Mouse (Mus musculus) kidney, postnatal 0 days (tissue): ENCODE measurements around the gene Gm20388. TPM values are rescaled to one million over a fixed set of nuclear protein-coding genes. Genes with fewer than 3 reads are reported as not detected.

Source experiments
- ATAC-seq: fragments of 200-750 bp; cut with Nextera tagmentation; replicated peaks from 2 replicates; pipeline ENCODE4 v1.8.0; 2017; ENCODE audit warnings: low read depth, moderate number of reproducible peaks, moderate TSS enrichment, moderate library complexity; ENCODE audit not compliant: low FRiP score
- DNase-seq: peaks from one replicate; pipeline ENCODE4 v3.0.0-alpha.2; 2016; ENCODE audit warnings: low spot score
- H3K27ac ChIP-seq: fragments of 300-500 bp; sonication (generic); 2 replicates; pipeline ENCODE4 v1.5.1; 2014; ENCODE audit warnings: mild to moderate bottlenecking
- H3K27me3 ChIP-seq: fragments of 300-500 bp; sonication (generic); 2 replicates; pipeline ENCODE4 v1.6.1; 2014; ENCODE audit warnings: low read length, mixed read lengths; ENCODE audit not compliant: insufficient read depth
- H3K36me3 ChIP-seq: fragments of 300-500 bp; sonication (generic); 2 replicates; pipeline ENCODE4 v1.6.1; 2014; ENCODE audit warnings: low read length, mixed read lengths; ENCODE audit not compliant: insufficient read depth
- H3K4me1 ChIP-seq: fragments of 300-500 bp; sonication (generic); replicated peaks from 2 replicates; pipeline ENCODE4 v1.6.1; 2014; ENCODE audit warnings: antibody characterized with exemption, low read length, mixed read lengths; ENCODE audit not compliant: insufficient read depth
- H3K4me2 ChIP-seq: fragments of 300-500 bp; sonication (generic); 2 replicates; pipeline ENCODE4 v1.6.1; 2014; ENCODE audit warnings: mild to moderate bottlenecking, low read length, moderate library complexity, mixed read lengths
- H3K4me3 ChIP-seq: fragments of 300-500 bp; sonication (generic); replicated peaks from 2 replicates; pipeline ENCODE4 v1.5.1; 2014; ENCODE audit warnings: low read depth, low read length
- H3K9ac ChIP-seq: fragments of 300-500 bp; sonication (generic); 2 replicates; pipeline ENCODE4 v1.6.1; 2014; ENCODE audit warnings: low read depth, low read length
- H3K9me3 ChIP-seq: fragments of 300-500 bp; sonication (generic); replicated peaks from 2 replicates; pipeline ENCODE4 v1.6.1; 2016; ENCODE audit warnings: low read length, inconsistent platforms, mixed read lengths
- CTCF ChIP-seq: IDR thresholded peaks from 2 replicates; pipeline ENCODE4 v1.5.1; 2016; ENCODE audit warnings: antibody characterized with exemption, low read depth, mild to moderate bottlenecking, moderate library complexity
- WGBS: fragments of 180-500 bp; shearing (Covaris S2); extraction: QIAGEN DNeasy Blood & Tissue Kit; methylation state at CpG from one replicate; pipeline ENCODE4 v1.1.7; 2014; 5-methylcytosine and 5-hydroxymethylcytosine counted together
- polyA plus RNA-seq: library from polyadenylated mRNA; unstranded; fragments of >200 nt; fragmentation: Nextera tagmentation; extraction: Ambion mirVana; gene quantifications from 2 replicates; pipeline ENCODE4 v1.2.1, GENCODE M21; 2015

Gene Gm20388
- polyA plus RNA-seq, 1 experiment from 2014 or later: not detected

- H3K9me3 ChIP-seq: no peaks in the 10 kb centered on the region
- H3K36me3 ChIP-seq: no peaks in the 10 kb centered on the region
- ATAC-seq (no peak), DNase-seq (no peak)
- no peak overlapping the region for H3K4me3 ChIP-seq
- 29% methylated on average over 11 of the region's 11 CpGs for WGBS
- no peak for TF ChIP-seq CTCF
- H3K27me3 ChIP-seq: peaks cover 26% of the 10 kb centered on the region
- H3K4me2 ChIP-seq: peak overlapping the region; percentile 98
- no peak overlapping the region for H3K27ac ChIP-seq
- H3K4me1 ChIP-seq: 0 out of 2 replicates have a peak, but pooled peaks cover 7% of the 10 kb centered on the region
- no peak overlapping the region for H3K9ac ChIP-seq
These were observed 2768.8 kb downstream of the Gm20388 start for GRCm38 (mm10) chr8:122679325-122679920.

- 0 out of 2 replicates have a peak, but pooled peaks cover 7% of the 10 kb centered on the region for H3K4me1 ChIP-seq
- no peak overlapping the region for H3K4me3 ChIP-seq
- DNase-seq (no peak), ATAC-seq (no peak)
- H3K36me3 ChIP-seq: no peaks in the 10 kb centered on the region
- no peaks in the 10 kb centered on the region for H3K9me3 ChIP-seq
- no peak overlapping the region for H3K9ac ChIP-seq
- no peak for TF ChIP-seq CTCF
- H3K27me3 ChIP-seq: peaks cover 26% of the 10 kb centered on the region
- 27% methylated on average over 7 of the region's 7 CpGs for WGBS
- H3K4me2 ChIP-seq: no peak overlapping the region
- no peak overlapping the region for H3K27ac ChIP-seq
These were observed 2769.5 kb downstream of the Gm20388 start for GRCm38 (mm10) chr8:122680171-122680570.

DNA sequence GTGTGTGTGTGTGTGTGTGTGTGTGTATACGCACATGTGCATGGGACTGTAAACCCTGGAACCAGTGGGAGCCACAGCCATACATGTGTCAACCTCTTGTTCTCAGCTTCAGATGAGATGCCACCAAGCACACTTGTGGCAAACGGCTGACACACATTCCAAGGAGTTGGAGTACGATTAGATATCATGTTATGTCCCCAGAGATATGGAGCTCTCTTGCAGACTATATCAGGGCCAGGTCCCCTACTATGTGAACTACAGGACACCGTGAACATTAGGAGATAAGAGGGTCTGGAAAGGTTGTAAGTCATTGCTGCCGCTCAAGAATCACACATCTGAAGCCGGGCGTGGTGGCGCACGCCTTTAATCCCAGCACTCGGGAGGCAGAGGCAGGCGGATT, 2772.2 kb downstream of the Gm20388 start:
- H3K27ac ChIP-seq: no peak overlapping the region
- peaks cover 17% of the 10 kb centered on the region for H3K27me3 ChIP-seq

DNA sequence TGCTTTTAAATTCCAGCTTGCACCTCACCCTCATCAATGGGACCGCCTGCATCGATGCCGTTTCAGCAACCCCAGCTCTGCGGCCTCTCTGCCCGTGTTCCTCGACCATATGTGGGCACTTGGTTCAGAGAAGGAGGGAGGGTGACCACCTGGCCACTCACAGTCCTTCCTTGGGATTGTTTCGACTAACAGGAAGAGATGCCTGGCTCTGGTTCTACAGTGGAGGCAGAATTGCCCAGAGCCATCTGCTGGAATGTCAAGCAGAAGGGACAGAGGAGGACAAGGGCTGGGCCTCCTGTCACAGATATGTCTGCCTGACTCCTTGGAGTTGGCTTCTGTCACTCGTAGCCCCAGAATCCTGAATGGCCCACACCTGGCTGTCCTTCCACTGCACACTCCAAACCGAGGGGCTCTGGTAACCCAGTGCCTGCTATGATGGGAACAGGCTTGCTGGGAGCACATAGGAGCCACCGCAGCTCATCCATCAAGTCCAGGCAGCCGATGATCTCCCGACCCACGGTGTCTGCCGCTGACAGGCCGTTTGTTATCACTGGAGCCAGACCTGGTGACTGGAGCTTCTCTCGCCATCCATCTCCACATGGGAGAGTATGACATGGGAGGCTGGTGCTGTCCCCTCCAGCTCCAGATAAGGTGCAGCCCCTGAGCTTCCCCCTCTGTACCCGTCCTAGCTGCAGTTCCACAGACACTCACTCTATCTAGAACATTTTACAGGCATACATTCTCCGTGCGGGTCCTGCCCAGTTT, 2774.6 kb downstream of the Gm20388 start:
- H3K4me1 ChIP-seq: no peaks in the 10 kb centered on the region
- TF ChIP-seq CTCF: no peak
- no peak overlapping the region for H3K27ac ChIP-seq
- H3K9me3 ChIP-seq: no peaks in the 10 kb centered on the region
- no peak overlapping the region for H3K4me2 ChIP-seq
- ATAC-seq (no peak), DNase-seq (no peak)
- no peak overlapping the region for H3K4me3 ChIP-seq
- H3K9ac ChIP-seq: no peak overlapping the region
- H3K36me3 ChIP-seq: no peaks in the 10 kb centered on the region
- peaks cover 9% of the 10 kb centered on the region for H3K27me3 ChIP-seq
- WGBS: 50% methylated on average over 19 of the region's 19 CpGs

More for the DNA sequence above, 2772.2 kb downstream of the Gm20388 start:
- TF ChIP-seq CTCF: no peak
- ATAC-seq (no peak), DNase-seq (no peak)
- Histone ChIP-seq H3K4me3 (no peak overlapping the region), H3K4me1 (no peaks in the 10 kb centered on the region), H3K36me3 (no peaks in the 10 kb centered on the region), H3K4me2 (no peak overlapping the region), H3K9me3 (no peaks in the 10 kb centered on the region), H3K9ac (no peak overlapping the region)
- 88% methylated on average over 11 of the region's 11 CpGs for WGBS

GRCm38 (mm10) chr8:122686879-122687278, 2776.2 kb downstream of the Gm20388 start:
- no peak for ATAC-seq
- H3K4me3 ChIP-seq: no peak overlapping the region
- H3K9me3 ChIP-seq: no peaks in the 10 kb centered on the region
- peaks cover 2% of the 10 kb centered on the region; the same call in 1 of the 2 replicates for H3K27me3 ChIP-seq
- H3K27ac ChIP-seq: no peak overlapping the region
- TF ChIP-seq CTCF: no peak
- no peaks in the 10 kb centered on the region for H3K4me1 ChIP-seq
- H3K36me3 ChIP-seq: no peaks in the 10 kb centered on the region
- no peak overlapping the region for H3K4me2 ChIP-seq
- H3K9ac ChIP-seq: no peak overlapping the region
- WGBS: 57% methylated on average over 9 of the region's 9 CpGs
- no peak for DNase-seq

DNA sequence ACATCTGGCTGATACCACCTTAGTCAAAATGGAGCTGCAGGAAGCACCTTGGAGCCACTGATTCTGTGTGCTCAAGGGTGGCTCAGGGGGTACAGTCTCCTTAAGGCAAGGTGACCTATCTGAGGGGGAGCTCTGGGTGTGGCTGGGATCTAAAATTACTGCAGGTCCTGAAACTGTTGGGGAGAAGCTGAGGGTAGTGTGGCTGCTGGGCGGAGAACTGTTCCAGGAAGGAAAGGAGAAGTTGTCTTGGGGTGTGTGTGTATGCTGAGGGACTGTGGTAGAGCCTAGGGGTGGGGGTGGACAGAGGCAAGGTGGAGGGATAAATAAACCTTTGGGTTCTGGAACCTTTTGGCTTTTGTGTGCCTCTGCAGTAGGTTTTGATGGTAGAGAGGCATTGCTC, 2778.7 kb downstream of the Gm20388 start:
- H3K36me3 ChIP-seq: no peaks in the 10 kb centered on the region
- H3K4me2 ChIP-seq: no peak overlapping the region
- no peaks in the 10 kb centered on the region for H3K4me1 ChIP-seq
- no peak for DNase-seq
- H3K27me3 ChIP-seq: no peaks in the 10 kb centered on the region
- ATAC-seq: no peak
- H3K9ac ChIP-seq: no peak overlapping the region
- no peaks in the 10 kb centered on the region for H3K9me3 ChIP-seq
- TF ChIP-seq CTCF: no peak
- no peak overlapping the region for H3K27ac ChIP-seq
- H3K4me3 ChIP-seq: no peak overlapping the region
- WGBS: 82% methylated on average over 1 of the region's 1 CpGs
